Mouse (Mus musculus): ENCODE results near the gene Ttll4.

GRCm38 (mm10) chr1:74712046-74712445 is 50.5 kb downstream of the Ttll4 start:
- no peak for TF ChIP-seq CTCF (IDR thresholded peaks at IDR 0.05; ENCODE audit: low read depth, low read length)
- no peak for TF ChIP-seq EP300 (IDR thresholded peaks at IDR 0.05; ENCODE audit: insufficient read depth, low read depth, low read length)
- TF ChIP-seq POLR2A (IDR thresholded peaks at IDR 0.05; ENCODE audit: insufficient read depth, low read length), result no peak

Data from ES-Bruce4 (cell line).